Mouse (Mus musculus) c-Kit-positive CD71-negative TER-119-negative erythroid progenitor cells, embryonic 14.5 days (primary cell): ENCODE measurements around the gene Olfr1054.
"Not testable (repeated sequence)": the region's sequence is repeated elsewhere in the genome, so short reads cannot be mapped to it uniquely, and the experiment has no call there.

Experiments
- DNase-seq: peaks from one replicate; pipeline ENCODE4 v3.0.0-alpha.2; 2013; ENCODE audit warnings: low read depth

Olfr1054 gene

GRCm38 (mm10) chr2:86335333-86335732, at the start of gene Olfr1054:
Gene Olfr1054 (minus strand): TSS chr2:86335433.
- no peak for DNase-seq

GRCm38 (mm10) chr2:86378293-86378692, 43.1 kb upstream of the Olfr1054 start, which contains the start of gene Olfr1057:
Gene Olfr1057 (minus strand): TSS chr2:86378393.
- DNase-seq: no peak

- not testable (repeated sequence) for DNase-seq
Measured at GRCm38 (mm10) chr2:86366342-86366741, 31.1 kb upstream of the Olfr1054 start.

GRCm38 (mm10) chr2:86362369-86362768, 27.1 kb upstream of the Olfr1054 start, which contains the start of gene Olfr1056:
Gene Olfr1056 (minus strand): TSS chr2:86362469.
- no peak for DNase-seq

GRCm38 (mm10) chr2:86351751-86352150, 16.5 kb upstream of the Olfr1054 start:
- DNase-seq: not testable (repeated sequence)

- no peak for DNase-seq
Measured at GRCm38 (mm10) chr2:86350184-86350583, 15.0 kb upstream of the Olfr1054 start, which contains the start of gene Olfr1055. Gene Olfr1055 (minus strand): TSS chr2:86350284.

GRCm38 (mm10) chr2:86315184-86315583, 20.0 kb downstream of the Olfr1054 start, which contains the start of gene Olfr1053:
Gene Olfr1053 (minus strand): TSS chr2:86315284.
- DNase-seq: no peak

- DNase-seq: no peak
Measured at GRCm38 (mm10) chr2:86292155-86292554, 43.1 kb downstream of the Olfr1054 start, which contains the start of gene Olfr1052. Gene Olfr1052 (plus strand): TSS chr2:86292455.
